Mouse (Mus musculus): ENCODE results near the gene Gabrb2. TPM values are rescaled to one million over a fixed set of nuclear protein-coding genes. Genes with fewer than 3 reads are reported as not detected.

Gabrb2 gene
- total RNA-seq, 2 experiments from 2014 or later = 1.4 to 2.1 TPM

Other genes with a start within 250 kb of the Gabrb2 start
- gene Gabra1, start 236.8 kb upstream of the Gabrb2 start, total RNA-seq (2021) = under 1 TPM; 0.57 to 0.76 TPM
- gene Gabra6, start 98.7 kb upstream of the Gabrb2 start, total RNA-seq (2021) = not detected

Data from heart, postnatal 14 days (tissue).